Mouse (Mus musculus) lung, postnatal 0 days (tissue): ENCODE measurements at regions not wholly inside any gene's neighbourhood (a gene's known extent, or its start where the extent isn't known, plus 50 kb on each side); places are given as distances from the start of the nearest gene placed in this dataset.

ENCODE experiments used
- CTCF ChIP-seq: IDR thresholded peaks from 2 replicates; pipeline ENCODE4 v1.5.1; 2016; ENCODE audit warnings: antibody characterized with exemption, mild to moderate bottlenecking
- EP300 ChIP-seq: IDR thresholded peaks from 2 replicates; pipeline ENCODE4 v1.6.1; 2016; ENCODE audit warnings: antibody characterized with exemption, mild to moderate bottlenecking, control low read depth

DNA sequence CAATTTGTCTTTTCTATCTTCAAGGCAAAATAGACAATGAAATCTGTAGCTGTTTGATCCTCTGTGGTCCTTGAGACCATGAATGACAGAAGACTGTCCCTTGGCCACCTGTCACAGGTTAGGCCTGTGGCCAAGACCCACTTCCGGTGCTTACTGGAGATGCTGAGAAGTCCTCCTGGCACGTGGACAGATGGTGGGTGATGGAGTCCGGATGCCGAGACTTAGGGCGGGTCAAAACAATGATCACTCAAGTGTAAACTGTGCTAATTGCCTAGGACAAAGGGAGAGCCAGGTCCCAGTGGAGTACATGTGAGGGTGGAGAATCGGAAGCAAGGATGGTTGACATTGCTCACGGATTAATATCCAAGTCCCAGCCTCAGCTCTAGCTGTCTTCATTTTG, 117.7 kb upstream of the Ntf3 start:
- TF ChIP-seq EP300 (no peak), CTCF (no peak)
